Mouse (Mus musculus) E14TG2a.4 (cell line): Measurements from ENCODE around the gene Sec24b.

ENCODE experiments used
- CTCF ChIP-seq: conservative IDR thresholded peaks from 2 replicates; pipeline ENCODE4 v1.5.1; 2014; ENCODE audit warnings: low read length
- NANOG ChIP-seq: IDR thresholded peaks from 2 replicates; pipeline ENCODE4 v1.6.1; 2014; ENCODE audit warnings: borderline replicate concordance, low read length, mixed read lengths

DNA sequence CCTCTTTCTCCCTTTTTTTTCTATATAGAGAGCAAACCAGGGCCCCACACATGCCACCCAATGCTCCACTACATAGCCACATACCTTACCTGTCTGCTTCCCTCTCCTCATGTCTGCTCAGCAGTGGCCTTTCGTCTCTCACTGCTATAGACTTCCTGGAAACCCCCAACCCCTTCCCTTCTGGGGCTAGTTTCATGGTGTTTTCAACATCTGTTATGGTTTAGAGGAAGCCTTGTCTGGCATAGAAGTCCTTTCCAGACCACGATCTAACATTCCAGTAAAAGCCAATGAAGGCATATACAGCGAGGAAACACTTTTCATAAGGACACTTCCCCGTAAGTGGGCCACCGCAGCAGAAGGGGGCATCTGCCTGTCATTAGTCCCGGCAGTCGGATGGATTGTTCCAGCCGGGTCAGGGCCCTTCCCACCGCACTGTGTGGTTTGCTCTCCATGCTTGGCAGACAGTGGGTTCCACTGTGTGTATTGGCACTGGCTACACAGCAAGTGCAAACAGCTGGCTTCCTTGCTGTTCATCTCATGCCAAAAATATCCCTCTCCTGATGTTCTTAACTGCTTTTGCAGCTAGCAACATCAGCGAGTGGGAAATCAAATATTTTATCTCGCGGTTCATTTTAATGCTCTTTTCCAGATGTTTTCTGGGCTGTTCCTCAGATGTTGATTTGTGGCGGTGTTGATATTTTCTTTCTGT is 25.2 kb upstream of the Sec24b start:
- TF ChIP-seq CTCF: no peak
- TF ChIP-seq NANOG: no peak
